Mouse (Mus musculus): Measurements from ENCODE around the gene Tmem135.

Tmem135 gene

GRCm38 (mm10) chr7:89183928-89184327 lies 220.1 kb downstream of the Tmem135 start:
- DNase-seq (ENCODE audit: low spot score), result no peak

GRCm38 (mm10) chr7:89182943-89183342 lies 221.1 kb downstream of the Tmem135 start:
- DNase-seq (ENCODE audit: low spot score), result no peak

- DNase-seq (ENCODE audit: low spot score), result peak; percentile 29
These were observed 222.7 kb downstream of the Tmem135 start for GRCm38 (mm10) chr7:89181285-89181684.

- DNase-seq (ENCODE audit: low spot score), result peak; percentile 91
These were observed 225.4 kb downstream of the Tmem135 start for GRCm38 (mm10) chr7:89178601-89179000.

- DNase-seq (ENCODE audit: low spot score), result peak; percentile 77
These were observed 226.1 kb downstream of the Tmem135 start for GRCm38 (mm10) chr7:89177926-89178325.

- no peak for DNase-seq (ENCODE audit: low spot score)
These were observed 229.6 kb downstream of the Tmem135 start for GRCm38 (mm10) chr7:89174430-89174829.

GRCm38 (mm10) chr7:89173018-89173417 lies 231.0 kb downstream of the Tmem135 start:
- no peak for DNase-seq (ENCODE audit: low spot score)

GRCm38 (mm10) chr7:89171790-89172467 lies 232.1 kb downstream of the Tmem135 start:
- DNase-seq (ENCODE audit: low spot score), result peak; percentile 12

- DNase-seq (ENCODE audit: low spot score), result peak; percentile 80
These were observed 235.4 kb downstream of the Tmem135 start for GRCm38 (mm10) chr7:89168606-89169005.

GRCm38 (mm10) chr7:89165528-89165927 lies 238.5 kb downstream of the Tmem135 start:
- no peak for DNase-seq (ENCODE audit: low spot score)

GRCm38 (mm10) chr7:89161610-89162378 lies 242.2 kb downstream of the Tmem135 start:
- DNase-seq (ENCODE audit: low spot score), result no peak

GRCm38 (mm10) chr7:89157356-89157755 lies 246.7 kb downstream of the Tmem135 start:
- no peak for DNase-seq (ENCODE audit: low spot score)

GRCm38 (mm10) chr7:89156629-89157028 lies 247.4 kb downstream of the Tmem135 start:
- no peak for DNase-seq (ENCODE audit: low spot score)

GRCm38 (mm10) chr7:89155741-89156140 lies 248.3 kb downstream of the Tmem135 start:
- peak; percentile 47 for DNase-seq (ENCODE audit: low spot score)

GRCm38 (mm10) chr7:89155223-89155622 lies 248.8 kb downstream of the Tmem135 start:
- no peak for DNase-seq (ENCODE audit: low spot score)

- DNase-seq (ENCODE audit: low spot score), result no peak
These were observed 252.7 kb downstream of the Tmem135 start for GRCm38 (mm10) chr7:89151345-89151744.

GRCm38 (mm10) chr7:89140640-89141300 lies 263.3 kb downstream of the Tmem135 start:
- DNase-seq (ENCODE audit: low spot score), result no peak

- peak; percentile 3 for DNase-seq (ENCODE audit: low spot score)
These were observed 269.0 kb downstream of the Tmem135 start for GRCm38 (mm10) chr7:89134884-89135511.

GRCm38 (mm10) chr7:89126063-89126882 lies 277.7 kb downstream of the Tmem135 start:
- peak; percentile 67 for DNase-seq (ENCODE audit: low spot score)

- no peak for DNase-seq (ENCODE audit: low spot score)
These were observed 287.8 kb downstream of the Tmem135 start for GRCm38 (mm10) chr7:89116261-89116664.

- DNase-seq (ENCODE audit: low spot score), result no peak
These were observed 288.4 kb downstream of the Tmem135 start for GRCm38 (mm10) chr7:89115633-89116032.
